Mouse (Mus musculus) stomach, embryonic 16.5 days (tissue): ENCODE data around the gene Tmem205. TPM values are rescaled to one million over a fixed set of nuclear protein-coding genes. Genes with fewer than 3 reads are reported as not detected.

ENCODE experiments used
- ATAC-seq: fragments of 200-750 bp; cut with Nextera tagmentation; 2 replicates; pipeline ENCODE4 v1.8.0; 2017; ENCODE audit warnings: moderate number of reproducible peaks, moderate TSS enrichment; ENCODE audit not compliant: insufficient read depth, low FRiP score
- H3K27ac ChIP-seq: fragments of 300-500 bp; sonication (generic); 2 replicates; pipeline ENCODE4 v1.5.1; 2014; ENCODE audit warnings: low read length
- H3K27me3 ChIP-seq: fragments of 300-500 bp; sonication (generic); 2 replicates; pipeline ENCODE4 v1.6.1; 2014; ENCODE audit warnings: low read length, control low read depth, mixed read lengths; ENCODE audit not compliant: control insufficient read depth, insufficient read depth
- H3K36me3 ChIP-seq: fragments of 300-500 bp; sonication (generic); 2 replicates; pipeline ENCODE4 v1.6.1; 2014; ENCODE audit warnings: low read length; ENCODE audit not compliant: control insufficient read depth, insufficient read depth
- H3K4me1 ChIP-seq: fragments of 300-500 bp; sonication (generic); 2 replicates; pipeline ENCODE4 v1.6.1; 2014; ENCODE audit warnings: low read length, control low read depth, mixed read lengths; ENCODE audit not compliant: control insufficient read depth, insufficient read depth
- H3K4me2 ChIP-seq: fragments of 300-500 bp; sonication (generic); 2 replicates; pipeline ENCODE4 v1.6.1; 2014; ENCODE audit warnings: low read depth, low read length, mixed read lengths
- H3K4me3 ChIP-seq: fragments of 300-500 bp; sonication (generic); replicated peaks from 2 replicates; pipeline ENCODE4 v1.5.1; 2014; ENCODE audit warnings: mild to moderate bottlenecking, low read length
- H3K9ac ChIP-seq: fragments of 300-500 bp; sonication (generic); 2 replicates; pipeline ENCODE4 v1.6.1; 2014; ENCODE audit warnings: low read length
- H3K9me3 ChIP-seq: fragments of 300-500 bp; sonication (generic); replicated peaks from 2 replicates; pipeline ENCODE4 v1.6.1; 2016; ENCODE audit warnings: low read length, control low read depth; ENCODE audit not compliant: control insufficient read depth
- WGBS: fragments of 180-500 bp; shearing (Covaris S2); extraction: QIAGEN DNeasy Blood & Tissue Kit; methylation state at CpG from one replicate; pipeline ENCODE4 v1.1.7; 2014; 5-methylcytosine and 5-hydroxymethylcytosine counted together
- polyA plus RNA-seq: library from polyadenylated mRNA; unstranded; fragments of >200 nt; fragmentation: Nextera tagmentation; extraction: Ambion mirVana; gene quantifications from 2 replicates; pipeline ENCODE4 v1.2.1, GENCODE M21; 2015

The Tmem205 gene
- polyA plus RNA-seq, 1 experiment from 2014 or later: 74.5 TPM

GRCm38 (mm10) chr9:21916851-21917492 is 10.4 kb downstream of the Tmem205 start:
- WGBS: 54% methylated on average over 3 of the region's 3 CpGs
- Histone ChIP-seq H3K9ac (peak overlapping the region; percentile 88; the same call in 1 of the 2 replicates), H3K4me1 (no peaks in the 10 kb centered on the region), H3K27ac (peak overlapping the region; percentile 97), H3K4me3 (peak overlapping the region; percentile 79), H3K27me3 (no peaks in the 10 kb centered on the region), H3K36me3 (no peaks in the 10 kb centered on the region), H3K9me3 (no peaks in the 10 kb centered on the region), H3K4me2 (peak overlapping the region; percentile 91)
- ATAC-seq: no peak

- no peak overlapping the region for H3K4me3 ChIP-seq
- no peak overlapping the region for H3K4me2 ChIP-seq
- no peak overlapping the region for H3K9ac ChIP-seq
- no peaks in the 10 kb centered on the region for H3K4me1 ChIP-seq
- H3K36me3 ChIP-seq: no peaks in the 10 kb centered on the region
- ATAC-seq: no peak
- no peaks in the 10 kb centered on the region for H3K9me3 ChIP-seq
- no peak overlapping the region for H3K27ac ChIP-seq
- 73% methylated on average over 10 of the region's 10 CpGs for WGBS
- no peaks in the 10 kb centered on the region; the same call in 1 of the 2 replicates for H3K27me3 ChIP-seq
These were observed 17.7 kb downstream of the Tmem205 start for GRCm38 (mm10) chr9:21909474-21910223.

GRCm38 (mm10) chr9:21908216-21908615 is 19.1 kb downstream of the Tmem205 start:
- Histone ChIP-seq H3K9me3 (no peaks in the 10 kb centered on the region), H3K27ac (no peak overlapping the region), H3K4me2 (no peak overlapping the region), H3K4me3 (no peak overlapping the region), H3K36me3 (no peaks in the 10 kb centered on the region), H3K9ac (no peak overlapping the region), H3K27me3 (no peaks in the 10 kb centered on the region; the same call in 1 of the 2 replicates), H3K4me1 (no peaks in the 10 kb centered on the region)
- no peak for ATAC-seq
- WGBS: 74% methylated on average over 11 of the region's 11 CpGs

GRCm38 (mm10) chr9:21904031-21904430 is 23.3 kb downstream of the Tmem205 start:
- 79% methylated on average over 4 of the region's 4 CpGs for WGBS
- ATAC-seq: no peak
- Histone ChIP-seq H3K4me2 (no peak overlapping the region), H3K27ac (no peak overlapping the region), H3K9ac (no peak overlapping the region), H3K36me3 (no peaks in the 10 kb centered on the region), H3K4me1 (no peaks in the 10 kb centered on the region), H3K27me3 (peaks cover 6% of the 10 kb centered on the region; the same call in 1 of the 2 replicates), H3K9me3 (no peaks in the 10 kb centered on the region), H3K4me3 (no peak overlapping the region)

DNA sequence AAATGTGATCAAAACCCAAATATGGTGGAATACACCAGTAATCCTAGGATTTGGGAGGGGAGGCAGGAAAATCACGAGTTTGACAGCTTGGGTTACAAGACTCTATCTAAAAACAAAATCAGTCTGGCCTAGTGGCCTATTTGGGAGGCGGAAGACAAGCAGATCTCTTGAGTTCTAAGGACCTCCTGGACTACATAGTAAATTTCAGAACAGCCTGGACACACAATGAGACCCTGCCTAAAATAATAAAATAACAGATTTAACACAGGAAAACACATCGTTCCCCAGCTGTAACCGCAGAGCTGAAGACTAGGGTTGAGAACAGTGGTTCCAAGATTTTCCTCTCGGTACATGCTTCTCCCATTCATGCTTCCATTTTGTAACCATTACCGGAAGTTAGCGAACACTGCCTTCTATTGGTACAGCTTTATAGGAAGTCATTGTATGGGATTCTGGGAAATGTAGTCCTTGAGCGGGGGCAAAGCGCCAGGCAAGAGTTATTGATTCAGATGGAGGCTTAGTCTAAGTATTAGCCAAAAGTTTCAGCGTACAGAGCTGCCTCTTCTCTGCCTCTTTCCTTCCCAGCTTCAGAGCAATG is 26.0 kb downstream of the Tmem205 start:
- peak overlapping the region; percentile 61 for H3K9ac ChIP-seq
- WGBS: 11% methylated on average over 10 of the region's 10 CpGs
- H3K27me3 ChIP-seq: peaks cover 6% of the 10 kb centered on the region; the same call in 1 of the 2 replicates
- ATAC-seq: peak; percentile 83
- no peak overlapping the region; the same call in 1 of the 2 replicates for H3K27ac ChIP-seq
- no peaks in the 10 kb centered on the region for H3K4me1 ChIP-seq
- no peaks in the 10 kb centered on the region for H3K9me3 ChIP-seq
- H3K4me3 ChIP-seq: peak overlapping the region; percentile 56
- H3K4me2 ChIP-seq: peak overlapping the region; percentile 61
- H3K36me3 ChIP-seq: no peaks in the 10 kb centered on the region

GRCm38 (mm10) chr9:21889229-21889628 is 38.1 kb downstream of the Tmem205 start:
- no peaks in the 10 kb centered on the region for H3K27me3 ChIP-seq
- no peak overlapping the region for H3K4me3 ChIP-seq
- H3K4me2 ChIP-seq: no peak overlapping the region
- H3K9ac ChIP-seq: no peak overlapping the region
- no peaks in the 10 kb centered on the region for H3K36me3 ChIP-seq
- H3K4me1 ChIP-seq: no peaks in the 10 kb centered on the region
- no peaks in the 10 kb centered on the region for H3K9me3 ChIP-seq
- no peak overlapping the region for H3K27ac ChIP-seq
- ATAC-seq: no peak
- 52% methylated on average over 3 of the region's 3 CpGs for WGBS

- Histone ChIP-seq H3K4me1 (no peaks in the 10 kb centered on the region), H3K27ac (no peak overlapping the region), H3K4me3 (no peak overlapping the region), H3K4me2 (no peak overlapping the region), H3K9ac (no peak overlapping the region), H3K9me3 (no peaks in the 10 kb centered on the region), H3K36me3 (no peaks in the 10 kb centered on the region), H3K27me3 (no peaks in the 10 kb centered on the region)
- ATAC-seq: no peak
- WGBS: 60% methylated on average over 3 of the region's 3 CpGs
These were observed 50.8 kb downstream of the Tmem205 start for GRCm38 (mm10) chr9:21876601-21877000.

GRCm38 (mm10) chr9:21872204-21872603 is 55.2 kb downstream of the Tmem205 start:
- H3K4me3 ChIP-seq: no peak overlapping the region
- H3K9ac ChIP-seq: no peak overlapping the region
- no peaks in the 10 kb centered on the region for H3K27me3 ChIP-seq
- H3K4me2 ChIP-seq: no peak overlapping the region
- no peak for ATAC-seq
- no peaks in the 10 kb centered on the region for H3K36me3 ChIP-seq
- 52% methylated on average over 4 of the region's 4 CpGs for WGBS
- no peak overlapping the region for H3K27ac ChIP-seq
- no peaks in the 10 kb centered on the region for H3K4me1 ChIP-seq
- H3K9me3 ChIP-seq: no peaks in the 10 kb centered on the region
